Mouse (Mus musculus) kidney, postnatal 0 days (tissue): Measurements from ENCODE around the gene Gm826. TPM values are rescaled to one million over a fixed set of nuclear protein-coding genes. Genes with fewer than 3 reads are reported as not detected.
A peak's percentile ranks its signal among the peaks of the same experiment; 100 is the strongest.

Experiments
- ATAC-seq: fragments of 200-750 bp; cut with Nextera tagmentation; replicated peaks from 2 replicates; pipeline ENCODE4 v1.8.0; 2017; ENCODE audit warnings: low read depth, moderate number of reproducible peaks, moderate TSS enrichment, moderate library complexity; ENCODE audit not compliant: low FRiP score
- DNase-seq: peaks from one replicate; pipeline ENCODE4 v3.0.0-alpha.2; 2016; ENCODE audit warnings: low spot score
- H3K27ac ChIP-seq: fragments of 300-500 bp; sonication (generic); 2 replicates; pipeline ENCODE4 v1.5.1; 2014; ENCODE audit warnings: mild to moderate bottlenecking
- H3K27me3 ChIP-seq: fragments of 300-500 bp; sonication (generic); 2 replicates; pipeline ENCODE4 v1.6.1; 2014; ENCODE audit warnings: low read length, mixed read lengths; ENCODE audit not compliant: insufficient read depth
- H3K36me3 ChIP-seq: fragments of 300-500 bp; sonication (generic); 2 replicates; pipeline ENCODE4 v1.6.1; 2014; ENCODE audit warnings: low read length, mixed read lengths; ENCODE audit not compliant: insufficient read depth
- H3K4me1 ChIP-seq: fragments of 300-500 bp; sonication (generic); replicated peaks from 2 replicates; pipeline ENCODE4 v1.6.1; 2014; ENCODE audit warnings: antibody characterized with exemption, low read length, mixed read lengths; ENCODE audit not compliant: insufficient read depth
- H3K4me2 ChIP-seq: fragments of 300-500 bp; sonication (generic); 2 replicates; pipeline ENCODE4 v1.6.1; 2014; ENCODE audit warnings: mild to moderate bottlenecking, low read length, moderate library complexity, mixed read lengths
- H3K4me3 ChIP-seq: fragments of 300-500 bp; sonication (generic); replicated peaks from 2 replicates; pipeline ENCODE4 v1.5.1; 2014; ENCODE audit warnings: low read depth, low read length
- H3K9ac ChIP-seq: fragments of 300-500 bp; sonication (generic); 2 replicates; pipeline ENCODE4 v1.6.1; 2014; ENCODE audit warnings: low read depth, low read length
- H3K9me3 ChIP-seq: fragments of 300-500 bp; sonication (generic); replicated peaks from 2 replicates; pipeline ENCODE4 v1.6.1; 2016; ENCODE audit warnings: low read length, inconsistent platforms, mixed read lengths
- CTCF ChIP-seq: IDR thresholded peaks from 2 replicates; pipeline ENCODE4 v1.5.1; 2016; ENCODE audit warnings: antibody characterized with exemption, low read depth, mild to moderate bottlenecking, moderate library complexity
- WGBS: fragments of 180-500 bp; shearing (Covaris S2); extraction: QIAGEN DNeasy Blood & Tissue Kit; methylation state at CpG from one replicate; pipeline ENCODE4 v1.1.7; 2014; 5-methylcytosine and 5-hydroxymethylcytosine counted together
- polyA plus RNA-seq: library from polyadenylated mRNA; unstranded; fragments of >200 nt; fragmentation: Nextera tagmentation; extraction: Ambion mirVana; gene quantifications from 2 replicates; pipeline ENCODE4 v1.2.1, GENCODE M21; 2015

Gm826 gene
- polyA plus RNA-seq, 1 experiment from 2014 or later = 0.49 TPM

- Histone ChIP-seq H3K36me3 (no peaks in the 10 kb centered on the region), H3K4me1 (no peaks in the 10 kb centered on the region), H3K9ac (no peak overlapping the region), H3K9me3 (no peaks in the 10 kb centered on the region), H3K27me3 (no peaks in the 10 kb centered on the region), H3K27ac (no peak overlapping the region), H3K4me3 (no peak overlapping the region), H3K4me2 (no peak overlapping the region)
- ATAC-seq (no peak), DNase-seq (no peak)
- TF ChIP-seq CTCF = no peak
- 90% methylated on average over 3 of the region's 3 CpGs for WGBS
These were observed 28.9 kb downstream of the Gm826 start for GRCm38 (mm10) chr2:160305070-160305469.

GRCm38 (mm10) chr2:160303992-160304391 is 30.0 kb downstream of the Gm826 start:
- WGBS = 80% methylated on average over 2 of the region's 2 CpGs

GRCm38 (mm10) chr2:160302013-160302412 is 31.9 kb downstream of the Gm826 start:
- no peak for TF ChIP-seq CTCF
- Histone ChIP-seq H3K4me1 (no peaks in the 10 kb centered on the region), H3K36me3 (no peaks in the 10 kb centered on the region), H3K9ac (no peak overlapping the region), H3K4me2 (no peak overlapping the region), H3K9me3 (no peaks in the 10 kb centered on the region), H3K4me3 (no peak overlapping the region), H3K27ac (no peak overlapping the region), H3K27me3 (no peaks in the 10 kb centered on the region)
- WGBS = 55% methylated on average over 4 of the region's 4 CpGs
- no peak for DNase-seq
- ATAC-seq = no peak

More at GRCm38 (mm10) chr2:160303992-160304391, 30.0 kb downstream of the Gm826 start:
- Histone ChIP-seq H3K9ac (no peak overlapping the region), H3K27me3 (no peaks in the 10 kb centered on the region), H3K4me3 (no peak overlapping the region), H3K4me2 (no peak overlapping the region), H3K4me1 (no peaks in the 10 kb centered on the region), H3K9me3 (no peaks in the 10 kb centered on the region), H3K27ac (no peak overlapping the region), H3K36me3 (no peaks in the 10 kb centered on the region)
- DNase-seq (no peak), ATAC-seq (no peak)
- no peak for TF ChIP-seq CTCF

GRCm38 (mm10) chr2:160298586-160298985 is 35.4 kb downstream of the Gm826 start:
- TF ChIP-seq CTCF = no peak
- ATAC-seq = no peak
- Histone ChIP-seq H3K4me2 (no peak overlapping the region), H3K27me3 (no peaks in the 10 kb centered on the region), H3K36me3 (no peaks in the 10 kb centered on the region), H3K9ac (no peak overlapping the region), H3K27ac (no peak overlapping the region), H3K4me1 (no peaks in the 10 kb centered on the region), H3K9me3 (no peaks in the 10 kb centered on the region), H3K4me3 (no peak overlapping the region)
- DNase-seq = no peak

GRCm38 (mm10) chr2:160288538-160289151 is 45.3 kb downstream of the Gm826 start:
- WGBS = 35% methylated on average over 10 of the region's 10 CpGs
- Histone ChIP-seq H3K27me3 (no peaks in the 10 kb centered on the region), H3K4me3 (no peak overlapping the region), H3K36me3 (no peaks in the 10 kb centered on the region), H3K9me3 (no peaks in the 10 kb centered on the region), H3K9ac (no peak overlapping the region), H3K4me1 (no peaks in the 10 kb centered on the region), H3K27ac (peak overlapping the region; percentile 44; the same call in 1 of the 2 replicates), H3K4me2 (no peak overlapping the region)
- ATAC-seq = peak; percentile 81
- DNase-seq = peak; percentile 39
- TF ChIP-seq CTCF = no peak

DNA sequence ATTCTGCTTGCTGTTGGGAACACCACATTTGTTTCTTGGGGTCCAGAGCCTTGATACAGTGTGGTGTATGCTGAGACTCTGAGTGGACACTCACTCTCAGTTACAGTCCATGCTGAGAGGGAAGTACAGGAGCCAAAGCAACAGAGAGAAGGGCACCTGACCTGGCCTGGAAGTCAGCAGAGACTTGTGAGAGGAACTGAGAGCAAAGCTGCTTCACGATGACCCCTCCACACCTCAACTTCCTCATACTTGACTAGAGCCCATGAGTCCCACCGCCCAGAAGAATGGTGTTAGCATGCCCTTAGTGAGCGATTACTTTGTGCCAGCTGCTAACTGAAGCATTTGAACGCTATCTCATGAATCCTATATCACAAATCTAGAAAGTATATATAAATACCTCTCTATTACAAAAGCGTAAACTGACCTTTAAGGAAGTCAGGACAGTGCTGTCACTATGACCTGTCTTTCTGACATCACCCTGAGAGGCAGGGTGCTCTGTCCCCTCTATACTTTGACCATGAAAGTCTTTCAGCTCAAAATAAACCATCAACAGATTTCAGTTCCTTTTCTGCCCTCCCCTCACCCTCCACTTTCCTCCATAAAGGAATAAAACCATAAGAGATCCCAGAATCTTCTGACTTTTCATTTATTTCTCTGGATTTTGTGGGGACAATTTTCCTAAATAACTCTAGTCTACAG is 57.9 kb downstream of the Gm826 start:
- no peak for ATAC-seq
- H3K36me3 ChIP-seq = no peaks in the 10 kb centered on the region
- no peaks in the 10 kb centered on the region for H3K4me1 ChIP-seq
- H3K27ac ChIP-seq = no peak overlapping the region
- 88% methylated on average over 5 of the region's 5 CpGs for WGBS
- no peak overlapping the region for H3K9ac ChIP-seq
- H3K27me3 ChIP-seq = no peaks in the 10 kb centered on the region
- H3K4me2 ChIP-seq = no peak overlapping the region
- no peaks in the 10 kb centered on the region for H3K9me3 ChIP-seq
- no peak overlapping the region for H3K4me3 ChIP-seq
- no peak for DNase-seq
- no peak for TF ChIP-seq CTCF
